Mouse (Mus musculus) heart, embryonic 15.5 days (tissue): Measurements from ENCODE around the gene Scfd2. TPM values are rescaled to one million over a fixed set of nuclear protein-coding genes. Genes with fewer than 3 reads are reported as not detected.

ENCODE experiments used
- ATAC-seq: fragments of 200-750 bp; cut with Nextera tagmentation; replicated peaks from 2 replicates; pipeline ENCODE4 v1.8.0; 2017; ENCODE audit warnings: low read depth, moderate TSS enrichment; ENCODE audit not compliant: insufficient number of reproducible peaks, insufficient read depth, low FRiP score
- H3K27ac ChIP-seq: fragments of 300-500 bp; sonication (generic); 2 replicates; pipeline ENCODE4 v1.5.1; 2015; ENCODE audit warnings: mild to moderate bottlenecking, inconsistent platforms
- H3K27me3 ChIP-seq: fragments of 300-500 bp; sonication (generic); 2 replicates; pipeline ENCODE4 v1.6.1; 2015; ENCODE audit warnings: inconsistent platforms
- H3K36me3 ChIP-seq: fragments of 300-500 bp; sonication (generic); 2 replicates; pipeline ENCODE4 v1.6.1; 2015; ENCODE audit warnings: mild to moderate bottlenecking, inconsistent platforms
- H3K4me1 ChIP-seq: fragments of 300-500 bp; sonication (generic); replicated peaks from 2 replicates; pipeline ENCODE4 v1.6.1; 2015; ENCODE audit warnings: inconsistent platforms
- H3K4me2 ChIP-seq: fragments of 300-500 bp; sonication (generic); 2 replicates; pipeline ENCODE4 v1.6.1; 2015; ENCODE audit warnings: inconsistent platforms, mild to moderate bottlenecking, moderate library complexity
- H3K4me3 ChIP-seq: fragments of 300-500 bp; sonication (generic); 2 replicates; pipeline ENCODE4 v1.5.1; 2015; ENCODE audit warnings: mild to moderate bottlenecking, inconsistent platforms
- H3K9ac ChIP-seq: fragments of 300-500 bp; sonication (generic); 2 replicates; pipeline ENCODE4 v1.6.1; 2015; ENCODE audit warnings: mild to moderate bottlenecking, inconsistent platforms
- H3K9me3 ChIP-seq: fragments of 300-500 bp; sonication (generic); replicated peaks from 2 replicates; pipeline ENCODE4 v1.6.1; 2016; ENCODE audit warnings: inconsistent platforms
- WGBS: fragments of 180-500 bp; shearing (Covaris S2); methylation state at CpG from one replicate; pipeline ENCODE4 v1.1.7; 2015; ENCODE audit warnings: mixed read lengths; 5-methylcytosine and 5-hydroxymethylcytosine counted together
- polyA plus RNA-seq: library from polyadenylated mRNA; unstranded; fragments of >200 nt; fragmentation: Nextera tagmentation; extraction: Ambion mirVana; gene quantifications from 2 replicates; pipeline ENCODE4 v1.2.1, GENCODE M21; 2015

Scfd2 gene
- polyA plus RNA-seq, 1 experiment from 2014 or later: 12.8 TPM

DNA sequence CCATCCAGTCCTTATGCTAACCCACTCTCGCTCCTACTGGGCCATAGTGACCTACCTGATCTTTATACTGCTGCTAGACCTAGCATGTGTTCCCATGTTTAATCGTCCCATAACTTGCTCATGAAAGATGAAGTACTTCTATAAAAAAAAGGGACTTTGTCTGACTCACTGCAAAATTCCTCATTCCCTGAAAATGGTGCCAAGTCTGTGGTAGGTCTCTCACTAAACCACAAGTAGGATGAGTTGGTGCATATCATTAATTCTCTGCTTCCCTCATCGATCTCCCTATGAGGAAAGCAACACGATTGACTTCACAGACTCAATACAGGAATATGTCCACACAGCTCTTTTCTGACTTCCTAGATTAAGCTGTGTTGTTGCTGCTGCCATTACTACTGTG is 46.9 kb downstream of the Scfd2 start:
- no peaks in the 10 kb centered on the region for H3K27me3 ChIP-seq
- H3K4me2 ChIP-seq: no peak overlapping the region
- H3K9me3 ChIP-seq: no peaks in the 10 kb centered on the region
- no peak overlapping the region for H3K9ac ChIP-seq
- no peaks in the 10 kb centered on the region for H3K36me3 ChIP-seq
- no peak overlapping the region for H3K27ac ChIP-seq
- peaks cover 4% of the 10 kb centered on the region for H3K4me1 ChIP-seq
- WGBS: 89% methylated on average over 4 of the region's 4 CpGs
- H3K4me3 ChIP-seq: no peak overlapping the region
- no peak for ATAC-seq

GRCm38 (mm10) chr5:74482633-74483032 is 48.9 kb downstream of the Scfd2 start:
- Histone ChIP-seq H3K36me3 (no peaks in the 10 kb centered on the region), H3K27ac (no peak overlapping the region), H3K9me3 (no peaks in the 10 kb centered on the region), H3K9ac (no peak overlapping the region), H3K27me3 (no peaks in the 10 kb centered on the region), H3K4me3 (no peak overlapping the region), H3K4me1 (peaks cover 6% of the 10 kb centered on the region), H3K4me2 (no peak overlapping the region)
- WGBS: 58% methylated on average over 6 of the region's 6 CpGs
- ATAC-seq: no peak

- no peak overlapping the region for H3K4me2 ChIP-seq
- no peak overlapping the region for H3K9ac ChIP-seq
- no peaks in the 10 kb centered on the region for H3K36me3 ChIP-seq
- no peaks in the 10 kb centered on the region for H3K27me3 ChIP-seq
- no peaks in the 10 kb centered on the region for H3K9me3 ChIP-seq
- H3K4me1 ChIP-seq: peaks cover 11% of the 10 kb centered on the region
- H3K4me3 ChIP-seq: no peak overlapping the region
- WGBS: 67% methylated on average over 3 of the region's 3 CpGs
- ATAC-seq: no peak
- H3K27ac ChIP-seq: no peak overlapping the region
Observed at GRCm38 (mm10) chr5:74482034-74482433, 49.5 kb downstream of the Scfd2 start.

- H3K4me3 ChIP-seq: no peak overlapping the region
- peaks cover 11% of the 10 kb centered on the region for H3K4me1 ChIP-seq
- no peaks in the 10 kb centered on the region for H3K36me3 ChIP-seq
- no peak overlapping the region for H3K27ac ChIP-seq
- 79% methylated on average over 4 of the region's 4 CpGs for WGBS
- H3K27me3 ChIP-seq: no peaks in the 10 kb centered on the region
- no peaks in the 10 kb centered on the region for H3K9me3 ChIP-seq
- H3K4me2 ChIP-seq: no peak overlapping the region
- no peak overlapping the region for H3K9ac ChIP-seq
- ATAC-seq: no peak
Observed at GRCm38 (mm10) chr5:74480409-74480808, 51.1 kb downstream of the Scfd2 start.

DNA sequence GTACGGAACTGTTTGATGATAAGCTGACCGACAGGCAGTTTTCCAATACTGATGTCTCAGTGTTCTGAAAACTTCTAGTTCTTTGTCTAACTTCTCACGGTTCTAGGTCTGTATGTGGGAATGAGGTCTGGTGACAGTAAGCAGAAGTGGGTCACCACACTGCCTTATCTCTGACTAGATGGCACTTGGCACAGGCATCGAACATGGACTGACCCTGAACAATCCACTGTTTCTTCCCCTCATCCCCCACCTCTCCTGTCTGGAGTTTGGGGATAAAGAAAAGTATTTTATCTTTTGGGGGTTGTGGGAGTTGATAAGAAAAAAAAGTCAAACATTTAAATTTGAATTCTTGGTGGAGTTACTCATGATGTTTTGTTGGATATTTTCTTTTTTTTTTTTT is 51.6 kb downstream of the Scfd2 start:
- no peaks in the 10 kb centered on the region for H3K27me3 ChIP-seq
- no peak overlapping the region for H3K9ac ChIP-seq
- H3K27ac ChIP-seq: no peak overlapping the region
- no peaks in the 10 kb centered on the region for H3K36me3 ChIP-seq
- H3K9me3 ChIP-seq: no peaks in the 10 kb centered on the region
- H3K4me3 ChIP-seq: no peak overlapping the region
- H3K4me1 ChIP-seq: peaks cover 11% of the 10 kb centered on the region
- 29% methylated on average over 4 of the region's 4 CpGs for WGBS
- H3K4me2 ChIP-seq: no peak overlapping the region
- no peak for ATAC-seq

DNA sequence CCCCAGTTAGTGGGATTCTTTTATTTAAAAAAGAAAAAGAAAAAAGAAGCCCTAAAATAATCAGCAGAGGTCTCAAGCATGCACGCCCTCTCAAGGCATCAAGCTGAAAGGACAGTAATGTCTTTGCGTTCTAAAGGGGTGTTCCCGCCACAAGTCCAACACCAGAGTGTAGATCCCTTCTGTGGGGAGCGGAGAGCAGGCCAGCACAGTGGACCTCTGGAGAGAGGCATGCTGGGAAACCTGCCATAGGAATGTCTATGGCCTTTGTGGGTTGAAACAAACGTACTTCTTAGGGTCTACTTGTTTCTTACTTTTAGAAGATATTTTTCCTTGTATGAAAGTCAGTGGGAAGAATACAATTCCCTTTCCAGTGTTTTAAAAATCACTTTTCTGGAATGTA is 52.4 kb downstream of the Scfd2 start:
- no peak overlapping the region for H3K4me2 ChIP-seq
- no peak overlapping the region for H3K27ac ChIP-seq
- no peaks in the 10 kb centered on the region for H3K27me3 ChIP-seq
- WGBS: 73% methylated on average over 5 of the region's 5 CpGs
- no peak overlapping the region for H3K9ac ChIP-seq
- no peaks in the 10 kb centered on the region for H3K36me3 ChIP-seq
- no peak for ATAC-seq
- no peaks in the 10 kb centered on the region for H3K9me3 ChIP-seq
- peaks cover 11% of the 10 kb centered on the region for H3K4me1 ChIP-seq
- no peak overlapping the region for H3K4me3 ChIP-seq

DNA sequence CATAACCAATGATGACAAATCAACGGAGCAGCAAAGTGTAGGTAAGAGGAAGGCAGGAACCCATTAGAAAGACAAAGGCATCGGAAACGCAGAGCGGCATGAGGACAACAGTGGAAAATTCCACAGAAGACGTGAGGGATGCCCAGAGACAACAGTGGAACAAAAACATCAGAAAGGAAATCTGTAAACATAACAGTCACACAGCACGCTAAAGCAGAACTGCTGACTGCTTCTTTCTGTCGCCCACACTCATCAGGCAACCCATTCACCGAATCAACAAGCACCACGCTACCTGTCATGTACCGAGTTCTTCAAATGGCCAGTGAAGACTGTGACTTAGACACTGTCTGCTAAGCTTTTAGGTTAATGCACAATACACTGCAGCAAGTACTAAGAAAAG is 55.0 kb downstream of the Scfd2 start:
- 75% methylated on average over 10 of the region's 10 CpGs for WGBS

DNA sequence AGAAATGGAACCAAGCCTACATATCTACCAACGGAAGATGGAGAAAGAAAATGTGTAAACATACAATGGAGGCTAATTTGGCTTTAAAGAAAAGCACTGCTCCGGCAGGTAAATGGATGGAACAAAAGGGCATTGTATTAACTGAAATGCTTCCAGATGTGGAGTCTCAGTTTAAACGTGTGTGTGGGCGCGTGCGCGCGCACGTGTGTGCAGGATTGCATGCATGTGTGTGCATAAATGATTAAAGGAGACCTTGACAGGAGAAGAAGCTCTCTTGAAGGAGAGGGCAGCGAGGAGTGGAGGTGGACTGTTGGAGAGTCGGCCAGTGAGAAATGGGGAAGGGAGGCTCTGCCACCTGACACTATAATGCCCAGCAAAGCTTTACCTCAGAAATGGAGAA is 58.4 kb downstream of the Scfd2 start:
- no peaks in the 10 kb centered on the region for H3K9me3 ChIP-seq
- no peak overlapping the region for H3K27ac ChIP-seq
- no peaks in the 10 kb centered on the region for H3K36me3 ChIP-seq
- no peak overlapping the region for H3K4me2 ChIP-seq
- no peak overlapping the region for H3K9ac ChIP-seq
- ATAC-seq: no peak
- H3K4me1 ChIP-seq: 0 out of 2 replicates have a peak, but pooled peaks cover 5% of the 10 kb centered on the region
- no peaks in the 10 kb centered on the region for H3K27me3 ChIP-seq
- H3K4me3 ChIP-seq: no peak overlapping the region
- WGBS: 88% methylated on average over 11 of the region's 11 CpGs

More for the DNA sequence above, 55.0 kb downstream of the Scfd2 start:
- no peak overlapping the region for H3K27ac ChIP-seq
- H3K9me3 ChIP-seq: no peaks in the 10 kb centered on the region
- H3K4me1 ChIP-seq: peaks cover 11% of the 10 kb centered on the region
- no peak overlapping the region for H3K4me3 ChIP-seq
- no peaks in the 10 kb centered on the region for H3K36me3 ChIP-seq
- ATAC-seq: no peak
- no peak overlapping the region for H3K4me2 ChIP-seq
- no peaks in the 10 kb centered on the region for H3K27me3 ChIP-seq
- H3K9ac ChIP-seq: no peak overlapping the region

DNA sequence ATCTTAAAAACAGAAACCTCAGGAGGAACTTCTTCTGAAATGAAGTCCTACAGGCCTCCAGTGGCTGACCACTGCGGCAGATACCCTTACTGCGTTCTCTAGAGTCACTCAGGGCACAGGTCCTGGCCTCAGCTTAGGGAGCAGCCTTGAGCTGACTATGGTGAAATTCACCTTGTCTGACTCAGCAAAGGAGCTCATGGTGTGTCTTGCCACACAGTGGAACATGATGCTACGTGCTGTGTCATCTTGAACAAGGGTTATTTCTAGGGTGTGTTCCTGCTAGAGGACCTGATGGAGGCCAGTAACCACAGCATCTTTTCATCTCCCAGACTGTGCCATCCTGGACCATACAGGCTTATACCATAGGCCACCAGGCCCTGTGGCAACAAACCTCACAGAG is 60.7 kb downstream of the Scfd2 start:
- Histone ChIP-seq H3K36me3 (no peaks in the 10 kb centered on the region), H3K9me3 (no peaks in the 10 kb centered on the region), H3K27me3 (no peaks in the 10 kb centered on the region), H3K9ac (no peak overlapping the region), H3K27ac (no peak overlapping the region), H3K4me2 (no peak overlapping the region), H3K4me3 (no peak overlapping the region), H3K4me1 (no peaks in the 10 kb centered on the region)
- no peak for ATAC-seq
- WGBS: 87% methylated on average over 3 of the region's 3 CpGs

GRCm38 (mm10) chr5:74469620-74470019 is 61.9 kb downstream of the Scfd2 start:
- H3K4me2 ChIP-seq: no peak overlapping the region
- no peak overlapping the region for H3K9ac ChIP-seq
- no peak overlapping the region for H3K4me3 ChIP-seq
- no peak overlapping the region for H3K27ac ChIP-seq
- no peaks in the 10 kb centered on the region for H3K27me3 ChIP-seq
- no peaks in the 10 kb centered on the region for H3K36me3 ChIP-seq
- no peaks in the 10 kb centered on the region for H3K4me1 ChIP-seq
- WGBS: 55% methylated on average over 1 of the region's 1 CpGs
- no peaks in the 10 kb centered on the region for H3K9me3 ChIP-seq
- no peak for ATAC-seq

- 67% methylated on average over 3 of the region's 3 CpGs for WGBS
Observed at GRCm38 (mm10) chr5:74467753-74468152, 63.8 kb downstream of the Scfd2 start.

DNA sequence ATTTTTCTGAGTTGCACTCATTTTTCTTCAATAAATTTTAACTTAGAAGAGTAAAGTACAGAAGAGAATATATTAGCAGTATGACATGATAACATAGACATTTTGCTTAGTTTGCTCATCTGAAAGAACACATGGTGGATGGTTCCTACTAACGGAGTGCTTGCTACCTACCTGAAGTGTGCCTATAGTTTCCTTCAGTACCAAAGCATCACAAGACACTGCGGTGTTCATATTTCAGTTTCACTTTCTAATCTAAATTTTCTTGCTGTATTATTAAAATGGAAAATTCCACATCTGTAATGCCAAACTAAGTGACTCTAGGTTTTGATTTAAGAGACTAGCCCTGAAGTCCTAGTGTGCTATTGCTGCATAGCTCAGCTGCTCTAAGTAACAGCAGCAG is 74.8 kb downstream of the Scfd2 start:
- ATAC-seq: no peak
- Histone ChIP-seq H3K4me1 (no peaks in the 10 kb centered on the region), H3K27me3 (no peaks in the 10 kb centered on the region), H3K36me3 (no peaks in the 10 kb centered on the region), H3K4me3 (no peak overlapping the region), H3K9me3 (no peaks in the 10 kb centered on the region), H3K27ac (no peak overlapping the region), H3K9ac (no peak overlapping the region), H3K4me2 (no peak overlapping the region)
- 88% methylated on average over 2 of the region's 2 CpGs for WGBS

More at GRCm38 (mm10) chr5:74467753-74468152, 63.8 kb downstream of the Scfd2 start:
- Histone ChIP-seq H3K27me3 (no peaks in the 10 kb centered on the region), H3K9ac (no peak overlapping the region), H3K4me2 (no peak overlapping the region), H3K4me3 (no peak overlapping the region), H3K27ac (no peak overlapping the region), H3K4me1 (no peaks in the 10 kb centered on the region), H3K9me3 (no peaks in the 10 kb centered on the region), H3K36me3 (no peaks in the 10 kb centered on the region)
- no peak for ATAC-seq
